Mouse (Mus musculus) limb, embryonic 14.5 days (tissue): Measurements from ENCODE around the gene Stk40. TPM values are rescaled to one million over a fixed set of nuclear protein-coding genes. Genes with fewer than 3 reads are reported as not detected.

Experiments used
- ATAC-seq: fragments of 200-750 bp; cut with Nextera tagmentation; 2 replicates; pipeline ENCODE4 v1.8.0; 2017; ENCODE audit warnings: low read depth, moderate number of reproducible peaks, moderate TSS enrichment; ENCODE audit not compliant: low FRiP score
- DNase-seq: peaks from one replicate; pipeline ENCODE4 v3.0.0-alpha.2; 2015; ENCODE audit warnings: low spot score
- H3K27ac ChIP-seq: fragments of 300-500 bp; sonication (generic); replicated peaks from 2 replicates; pipeline ENCODE4 v1.5.1; 2014; ENCODE audit warnings: low read depth, mild to moderate bottlenecking, low read length, moderate library complexity, mixed read lengths
- H3K27me3 ChIP-seq: fragments of 300-500 bp; sonication (generic); 2 replicates; pipeline ENCODE4 v1.6.1; 2014; ENCODE audit warnings: low read length, mixed read lengths; ENCODE audit not compliant: control insufficient read depth, insufficient read depth
- H3K36me3 ChIP-seq: fragments of 300-500 bp; sonication (generic); 2 replicates; pipeline ENCODE4 v1.6.1; 2014; ENCODE audit warnings: mild to moderate bottlenecking, low read length, moderate library complexity, mixed read lengths; ENCODE audit not compliant: control insufficient read depth, insufficient read depth
- H3K4me1 ChIP-seq: fragments of 300-500 bp; sonication (generic); 2 replicates; pipeline ENCODE4 v1.6.1; 2014; ENCODE audit warnings: antibody characterized with exemption, low read length, mixed read lengths; ENCODE audit not compliant: control insufficient read depth, insufficient read depth
- H3K4me2 ChIP-seq: fragments of 300-500 bp; sonication (generic); replicated peaks from 2 replicates; pipeline ENCODE4 v1.6.1; 2014; ENCODE audit warnings: low read depth, mild to moderate bottlenecking, low read length, moderate library complexity; ENCODE audit not compliant: severe bottlenecking
- H3K4me3 ChIP-seq: fragments of 300-500 bp; sonication (generic); replicated peaks from 2 replicates; pipeline ENCODE4 v1.5.1; 2014; ENCODE audit warnings: low read length
- H3K9ac ChIP-seq: fragments of 300-500 bp; sonication (generic); 2 replicates; pipeline ENCODE4 v1.6.1; 2014; ENCODE audit warnings: mild to moderate bottlenecking, low read depth, low read length, moderate library complexity; ENCODE audit not compliant: severe bottlenecking
- H3K9me3 ChIP-seq: fragments of 300-500 bp; sonication (generic); 2 replicates; pipeline ENCODE4 v1.6.1; 2016; ENCODE audit warnings: low read length; ENCODE audit not compliant: control insufficient read depth
- POLR2A ChIP-seq: fragments of 200-500 bp; IDR thresholded peaks from 2 replicates; pipeline ENCODE4 v1.8.0; 2012; ENCODE audit warnings: inconsistent platforms, mild to moderate bottlenecking, moderate library complexity, borderline replicate concordance; ENCODE audit not compliant: insufficient read depth, insufficient read length; ENCODE audit errors: extremely low read depth
- WGBS: fragments of 180-500 bp; shearing (Covaris S2); extraction: QIAGEN DNeasy Blood & Tissue Kit; methylation state at CpG from one replicate; pipeline ENCODE4 v1.1.7; 2014; 5-methylcytosine and 5-hydroxymethylcytosine counted together
- polyA plus RNA-seq, 2 experiments: library from polyadenylated mRNA; depleted of rRNA in 1 of 2; stranded (reverse) in 1 of 2; unstranded in 1 of 2; fragments of >200 nt; fragmentation: Nextera tagmentation in 1 of 2; extraction: Ambion mirVana in 1 of 2; gene quantifications; 2 replicates each; pipeline versions ENCODE4 v1.2.1 to v1.2.3; 2012 to 2014

Gene Stk40
- polyA plus RNA-seq, 2 experiments: 21.3 to 27.9 TPM

DNA sequence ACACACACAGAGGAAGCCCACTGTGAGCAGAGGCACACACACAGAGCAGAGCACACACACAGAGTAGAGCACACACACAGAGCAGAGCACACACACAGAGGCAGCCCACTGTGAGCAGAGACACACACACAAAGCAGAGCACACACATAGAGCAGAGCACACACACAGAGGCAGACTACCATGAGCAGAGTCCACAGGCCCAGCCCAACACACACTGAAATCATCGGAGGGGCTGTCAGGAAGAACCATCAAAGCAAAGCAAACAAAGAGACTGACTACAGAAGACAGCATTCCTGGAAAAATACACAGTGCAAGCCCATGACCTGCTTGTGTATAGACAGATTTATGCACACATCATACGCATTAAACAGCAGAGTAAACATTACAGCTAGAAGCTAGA lies 52.1 kb downstream of the Stk40 start:
- 59% methylated on average over 2 of the region's 2 CpGs for WGBS
- Histone ChIP-seq H3K4me1 (peaks cover 11% of the 10 kb centered on the region), H3K27ac (0 out of 2 replicates have a peak overlapping the region, but pooled peaks have one; percentile 26), H3K4me2 (no peak overlapping the region), H3K27me3 (no peaks in the 10 kb centered on the region), H3K9ac (no peak overlapping the region), H3K4me3 (no peak overlapping the region), H3K9me3 (no peaks in the 10 kb centered on the region), H3K36me3 (peaks cover 27% of the 10 kb centered on the region)
- ATAC-seq (no peak), DNase-seq (no peak)
- TF ChIP-seq POLR2A: no peak

DNA sequence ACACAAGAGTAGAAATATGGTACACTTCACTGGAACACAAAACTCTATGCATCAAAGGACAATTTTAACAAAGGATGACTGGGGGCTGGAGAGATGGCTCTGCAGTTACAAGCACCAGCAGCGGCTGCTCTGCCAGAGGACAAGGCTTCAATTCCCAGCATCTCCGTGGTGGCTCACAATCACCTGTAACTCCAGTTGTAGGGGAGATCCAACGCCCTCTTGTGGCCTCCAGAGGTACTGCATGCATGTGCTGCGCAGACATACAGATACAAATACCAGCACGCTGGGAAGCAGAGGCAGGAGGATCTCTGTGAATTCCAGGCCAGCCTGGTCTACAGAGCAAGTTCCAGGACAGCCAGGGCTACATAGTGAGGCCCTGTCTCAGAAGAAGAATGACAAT lies 52.9 kb downstream of the Stk40 start:
- Histone ChIP-seq H3K9me3 (no peaks in the 10 kb centered on the region), H3K27me3 (no peaks in the 10 kb centered on the region), H3K4me3 (no peak overlapping the region), H3K4me1 (peaks cover 4% of the 10 kb centered on the region), H3K27ac (no peak overlapping the region), H3K36me3 (peaks cover 21% of the 10 kb centered on the region), H3K9ac (no peak overlapping the region), H3K4me2 (no peak overlapping the region)
- WGBS: 65% methylated on average over 5 of the region's 5 CpGs
- no peak for ATAC-seq
- TF ChIP-seq POLR2A: no peak
- no peak for DNase-seq

GRCm38 (mm10) chr4:126157562-126157961 lies 53.8 kb downstream of the Stk40 start:
- H3K9ac ChIP-seq: no peak overlapping the region

DNA sequence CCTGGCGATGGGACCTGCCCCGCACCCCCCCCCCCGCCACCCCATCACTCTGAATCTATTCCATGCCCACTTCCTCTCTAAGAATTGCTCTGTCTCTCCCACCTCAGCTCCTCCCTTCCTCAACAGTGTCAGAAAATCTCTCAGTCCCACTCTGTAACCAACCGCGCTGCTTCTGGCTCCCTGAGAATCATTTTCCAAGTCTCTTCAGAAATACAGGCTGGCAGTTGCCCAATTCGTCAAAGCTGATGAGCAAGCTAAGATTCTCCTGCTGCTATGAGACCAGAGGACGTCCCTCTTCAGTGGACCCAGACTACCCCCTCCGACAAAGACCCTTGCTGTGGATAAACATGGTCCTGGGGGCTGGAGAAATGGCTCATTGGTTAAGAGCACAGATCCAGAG lies 55.7 kb downstream of the Stk40 start:
- Histone ChIP-seq H3K36me3 (no peaks in the 10 kb centered on the region), H3K9ac (no peak overlapping the region), H3K9me3 (no peaks in the 10 kb centered on the region), H3K4me1 (peaks cover 11% of the 10 kb centered on the region), H3K4me2 (no peak overlapping the region), H3K27me3 (no peaks in the 10 kb centered on the region), H3K27ac (no peak overlapping the region), H3K4me3 (no peak overlapping the region)
- 67% methylated on average over 8 of the region's 8 CpGs for WGBS
- no peak for TF ChIP-seq POLR2A
- ATAC-seq (no peak), DNase-seq (no peak)

More at GRCm38 (mm10) chr4:126157562-126157961, 53.8 kb downstream of the Stk40 start:
- ATAC-seq (no peak), DNase-seq (no peak)
- no peak overlapping the region for H3K4me2 ChIP-seq
- no peaks in the 10 kb centered on the region for H3K9me3 ChIP-seq
- peaks cover 12% of the 10 kb centered on the region for H3K36me3 ChIP-seq
- no peaks in the 10 kb centered on the region for H3K27me3 ChIP-seq
- peaks cover 4% of the 10 kb centered on the region; the same call in 1 of the 2 replicates for H3K4me1 ChIP-seq
- WGBS: 93% methylated on average over 6 of the region's 6 CpGs
- no peak overlapping the region for H3K4me3 ChIP-seq
- H3K27ac ChIP-seq: no peak overlapping the region
- TF ChIP-seq POLR2A: no peak

DNA sequence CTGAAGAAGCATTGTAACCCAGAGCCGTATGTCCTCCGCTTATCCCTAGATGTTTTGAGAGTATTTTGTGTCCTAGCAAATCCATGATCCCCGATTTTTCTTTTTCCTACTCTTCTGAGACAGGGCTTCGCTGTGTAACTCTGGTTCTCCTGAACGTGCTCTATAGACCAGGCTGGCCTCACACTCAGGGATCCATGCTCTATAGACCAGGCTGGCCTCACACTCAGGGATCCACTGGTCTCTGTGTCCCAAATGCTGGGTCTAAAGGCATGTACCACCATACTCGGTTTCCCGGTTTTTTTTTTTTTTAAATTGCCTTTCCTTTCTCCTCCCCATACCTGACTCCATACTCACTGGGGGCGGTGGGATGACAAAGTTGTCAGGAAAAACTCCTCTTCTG lies 57.2 kb downstream of the Stk40 start:
- WGBS: 84% methylated on average over 8 of the region's 8 CpGs

GRCm38 (mm10) chr4:126161456-126161855 lies 57.7 kb downstream of the Stk40 start:
- TF ChIP-seq POLR2A: no peak
- Histone ChIP-seq H3K4me1 (peaks cover 7% of the 10 kb centered on the region; the same call in 1 of the 2 replicates), H3K9me3 (no peaks in the 10 kb centered on the region), H3K36me3 (peaks cover 12% of the 10 kb centered on the region), H3K27ac (no peak overlapping the region), H3K4me3 (no peak overlapping the region), H3K27me3 (no peaks in the 10 kb centered on the region), H3K4me2 (no peak overlapping the region), H3K9ac (no peak overlapping the region)
- 88% methylated on average over 6 of the region's 6 CpGs for WGBS
- ATAC-seq: no peak
- DNase-seq: no peak

More for the DNA sequence above, 57.2 kb downstream of the Stk40 start:
- H3K27ac ChIP-seq: no peak overlapping the region
- H3K4me2 ChIP-seq: no peak overlapping the region
- no peak for DNase-seq
- no peak for ATAC-seq
- peaks cover 7% of the 10 kb centered on the region; the same call in 1 of the 2 replicates for H3K4me1 ChIP-seq
- no peaks in the 10 kb centered on the region for H3K9me3 ChIP-seq
- peaks cover 7% of the 10 kb centered on the region for H3K36me3 ChIP-seq
- no peak for TF ChIP-seq POLR2A
- H3K9ac ChIP-seq: no peak overlapping the region
- no peak overlapping the region for H3K4me3 ChIP-seq
- no peaks in the 10 kb centered on the region for H3K27me3 ChIP-seq
